Mouse (Mus musculus): Measurements from ENCODE around the gene Hivep3. TPM values are rescaled to one million over a fixed set of nuclear protein-coding genes. Genes with fewer than 3 reads are reported as not detected.

Hivep3 gene
- polyA plus RNA-seq, 1 experiment from 2014 or later: 8.6 TPM

DNA sequence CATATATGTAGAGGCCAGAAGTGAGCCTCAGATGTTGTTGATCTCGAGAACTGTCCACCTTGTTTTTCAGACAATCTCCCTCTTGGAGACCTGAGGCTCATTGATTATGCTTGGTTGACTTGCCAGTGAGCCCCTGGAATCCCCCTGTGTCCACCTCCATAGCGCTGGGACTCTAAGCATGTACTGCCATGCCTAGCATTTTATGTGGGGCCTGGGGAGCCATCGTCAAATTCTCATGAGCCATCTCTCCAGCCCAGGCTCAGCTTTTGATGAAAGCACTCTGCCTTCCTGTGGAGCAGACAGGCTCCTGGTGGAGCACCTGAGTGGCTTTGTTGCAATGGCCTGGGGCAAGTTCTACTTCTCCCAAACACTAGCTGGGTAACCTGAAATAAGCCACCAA is 316.3 kb downstream of the Hivep3 start:
- WGBS: 96% methylated on average over 3 of the region's 3 CpGs
- Histone ChIP-seq H3K4me1 (ENCODE audit: control insufficient read depth, insufficient read depth, low read length) (no peaks in the 10 kb centered on the region), H3K9ac (replicated peaks; ENCODE audit: low read depth, low read length) (no peak overlapping the region), H3K27ac (ENCODE audit: low read length) (no peak overlapping the region), H3K27me3 (ENCODE audit: control insufficient read depth, insufficient read depth, low read length) (no peaks in the 10 kb centered on the region), H3K9me3 (ENCODE audit: control insufficient read depth, low read depth, low read length) (no peaks in the 10 kb centered on the region), H3K36me3 (ENCODE audit: control insufficient read depth, insufficient read depth, low read length) (no peaks in the 10 kb centered on the region), H3K4me3 (ENCODE audit: low read depth, low read length) (no peak overlapping the region), H3K4me2 (replicated peaks; ENCODE audit: low read depth, low read length) (no peak overlapping the region)
- no peak for ATAC-seq (ENCODE audit: insufficient number of reproducible peaks, insufficient read depth, low FRiP score, low read depth)

DNA sequence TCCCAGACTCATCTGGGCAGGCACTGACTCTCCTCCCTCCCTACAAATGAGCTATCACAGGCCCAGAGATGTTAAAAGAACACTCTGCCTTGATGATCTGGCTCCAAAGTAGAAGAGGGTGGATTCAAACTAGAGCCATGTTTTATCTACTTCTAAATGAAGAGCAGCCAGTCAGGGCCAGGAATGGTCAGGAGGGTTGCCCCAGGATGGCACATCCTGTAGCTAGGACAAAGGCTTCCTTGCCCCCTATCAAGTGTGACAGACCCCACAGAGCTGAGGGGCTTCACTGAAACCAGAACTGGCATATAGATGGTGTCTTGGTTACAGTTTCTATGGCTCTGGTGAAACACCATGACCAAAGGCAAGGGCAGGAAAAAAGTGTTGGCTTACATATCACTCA is 318.9 kb downstream of the Hivep3 start:
- Histone ChIP-seq H3K27me3 (ENCODE audit: control insufficient read depth, insufficient read depth, low read length) (no peaks in the 10 kb centered on the region), H3K4me3 (ENCODE audit: low read depth, low read length) (no peak overlapping the region), H3K4me1 (ENCODE audit: control insufficient read depth, insufficient read depth, low read length) (no peaks in the 10 kb centered on the region), H3K4me2 (replicated peaks; ENCODE audit: low read depth, low read length) (no peak overlapping the region), H3K9me3 (ENCODE audit: control insufficient read depth, low read depth, low read length) (no peaks in the 10 kb centered on the region), H3K9ac (replicated peaks; ENCODE audit: low read depth, low read length) (no peak overlapping the region), H3K36me3 (ENCODE audit: control insufficient read depth, insufficient read depth, low read length) (no peaks in the 10 kb centered on the region), H3K27ac (ENCODE audit: low read length) (no peak overlapping the region)
- ATAC-seq (ENCODE audit: insufficient number of reproducible peaks, insufficient read depth, low FRiP score, low read depth): no peak

DNA sequence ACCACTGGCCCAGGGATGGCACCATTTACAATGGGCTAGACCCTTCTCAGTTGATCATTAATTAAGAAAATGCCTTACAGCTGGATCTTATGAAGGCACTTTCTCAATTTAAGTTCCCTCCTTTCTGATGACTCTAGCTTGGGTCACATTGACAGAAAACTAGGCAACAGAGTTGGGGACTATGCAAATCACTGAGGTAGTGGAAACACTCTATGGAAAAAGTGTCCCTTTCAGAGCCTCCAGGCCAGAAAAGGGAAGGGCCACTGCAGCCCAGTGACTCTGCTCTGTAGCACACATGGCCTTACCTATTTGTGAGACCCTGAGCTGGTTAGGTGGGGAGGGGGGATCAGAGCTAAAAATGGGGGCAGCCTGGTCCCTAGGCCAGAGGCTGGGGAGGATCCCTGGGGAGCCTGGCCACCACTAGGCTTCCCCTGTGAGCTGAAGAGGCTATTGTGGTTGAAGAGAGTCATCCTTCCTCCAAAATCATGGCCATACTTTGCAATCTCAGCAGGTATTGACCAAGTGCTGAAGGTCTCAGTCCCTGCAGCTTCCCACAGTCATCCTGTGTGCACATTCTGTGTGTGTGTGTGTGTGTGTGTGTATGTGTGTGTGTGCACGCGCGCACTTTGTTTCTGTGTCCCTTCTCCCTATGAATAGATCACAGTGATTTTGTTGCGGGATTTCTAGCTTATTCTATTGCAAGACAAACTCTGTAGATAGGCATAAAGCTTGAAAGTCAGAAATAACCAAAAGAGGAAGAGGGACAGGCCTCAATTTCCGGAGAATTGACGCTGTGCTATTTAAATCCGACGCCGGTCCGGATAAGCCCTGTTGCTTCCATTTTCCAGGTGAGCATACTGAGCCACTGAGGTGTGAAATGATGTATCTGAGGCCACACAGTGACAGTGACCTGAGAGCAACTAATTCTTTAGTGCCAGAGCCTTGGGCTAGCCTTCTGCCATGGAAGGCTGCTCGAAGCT is 319.7 kb downstream of the Hivep3 start:
- Histone ChIP-seq H3K9ac (replicated peaks; ENCODE audit: low read depth, low read length) (no peak overlapping the region), H3K27me3 (ENCODE audit: control insufficient read depth, insufficient read depth, low read length) (no peaks in the 10 kb centered on the region), H3K9me3 (ENCODE audit: control insufficient read depth, low read depth, low read length) (no peaks in the 10 kb centered on the region), H3K4me3 (ENCODE audit: low read depth, low read length) (no peak overlapping the region), H3K36me3 (ENCODE audit: control insufficient read depth, insufficient read depth, low read length) (no peaks in the 10 kb centered on the region), H3K27ac (ENCODE audit: low read length) (no peak overlapping the region), H3K4me2 (replicated peaks; ENCODE audit: low read depth, low read length) (no peak overlapping the region), H3K4me1 (ENCODE audit: control insufficient read depth, insufficient read depth, low read length) (no peaks in the 10 kb centered on the region)
- 91% methylated on average over 11 of the region's 11 CpGs for WGBS
- no peak for ATAC-seq (ENCODE audit: insufficient number of reproducible peaks, insufficient read depth, low FRiP score, low read depth)

DNA sequence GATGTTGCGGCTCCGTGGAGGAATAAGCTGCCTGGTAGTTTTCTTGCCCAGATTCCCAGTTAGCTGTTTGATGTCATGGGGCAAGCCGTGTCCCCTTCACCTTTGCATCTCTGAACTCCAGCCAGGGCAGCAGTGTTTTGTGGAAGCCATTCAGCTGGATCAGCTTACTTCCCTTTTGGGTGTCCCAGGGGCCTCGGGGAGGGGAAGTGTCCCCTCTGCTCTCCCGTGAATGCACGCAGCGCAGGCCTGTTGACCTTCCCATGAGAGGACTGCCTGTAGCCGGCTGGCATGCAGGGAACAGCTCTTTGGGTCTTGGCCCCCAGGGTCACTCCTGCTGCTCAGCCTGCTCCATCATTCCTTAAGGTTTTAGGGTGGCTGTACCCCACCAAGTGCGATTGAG is 320.6 kb downstream of the Hivep3 start:
- H3K4me2 ChIP-seq (replicated peaks; ENCODE audit: low read depth, low read length): no peak overlapping the region
- 71% methylated on average over 9 of the region's 9 CpGs for WGBS
- ATAC-seq (ENCODE audit: insufficient number of reproducible peaks, insufficient read depth, low FRiP score, low read depth): no peak
- no peaks in the 10 kb centered on the region for H3K36me3 ChIP-seq (ENCODE audit: control insufficient read depth, insufficient read depth, low read length)
- no peaks in the 10 kb centered on the region for H3K27me3 ChIP-seq (ENCODE audit: control insufficient read depth, insufficient read depth, low read length)
- no peaks in the 10 kb centered on the region for H3K4me1 ChIP-seq (ENCODE audit: control insufficient read depth, insufficient read depth, low read length)
- H3K9me3 ChIP-seq (ENCODE audit: control insufficient read depth, low read depth, low read length): no peaks in the 10 kb centered on the region
- H3K9ac ChIP-seq (replicated peaks; ENCODE audit: low read depth, low read length): no peak overlapping the region
- H3K27ac ChIP-seq (ENCODE audit: low read length): no peak overlapping the region
- no peak overlapping the region for H3K4me3 ChIP-seq (ENCODE audit: low read depth, low read length)

DNA sequence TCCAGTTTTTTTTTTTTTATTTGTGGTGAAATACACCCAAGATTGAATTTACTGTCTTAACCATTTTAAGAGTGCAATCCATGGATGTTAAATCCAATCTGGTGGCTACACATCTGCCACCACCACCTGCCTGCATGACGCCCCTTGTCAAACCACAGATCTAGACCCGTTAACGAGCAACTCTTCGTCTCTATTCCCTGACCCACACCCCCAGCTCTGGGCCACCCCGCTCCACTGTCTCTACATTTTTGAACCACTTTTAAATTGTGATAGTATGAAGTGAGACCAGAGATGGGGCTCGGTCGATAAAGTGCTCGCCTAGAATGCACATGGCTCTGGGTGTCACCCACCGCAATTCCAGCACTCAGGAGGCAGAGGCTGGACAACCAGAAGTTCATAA is 322.9 kb downstream of the Hivep3 start:
- Histone ChIP-seq H3K27ac (ENCODE audit: low read length) (no peak overlapping the region), H3K4me2 (replicated peaks; ENCODE audit: low read depth, low read length) (no peak overlapping the region), H3K4me1 (ENCODE audit: control insufficient read depth, insufficient read depth, low read length) (no peaks in the 10 kb centered on the region), H3K9ac (replicated peaks; ENCODE audit: low read depth, low read length) (no peak overlapping the region), H3K9me3 (ENCODE audit: control insufficient read depth, low read depth, low read length) (no peaks in the 10 kb centered on the region), H3K27me3 (ENCODE audit: control insufficient read depth, insufficient read depth, low read length) (no peaks in the 10 kb centered on the region), H3K36me3 (ENCODE audit: control insufficient read depth, insufficient read depth, low read length) (no peaks in the 10 kb centered on the region), H3K4me3 (ENCODE audit: low read depth, low read length) (no peak overlapping the region)
- ATAC-seq (ENCODE audit: insufficient number of reproducible peaks, insufficient read depth, low FRiP score, low read depth): no peak
- 95% methylated on average over 9 of the region's 9 CpGs for WGBS

DNA sequence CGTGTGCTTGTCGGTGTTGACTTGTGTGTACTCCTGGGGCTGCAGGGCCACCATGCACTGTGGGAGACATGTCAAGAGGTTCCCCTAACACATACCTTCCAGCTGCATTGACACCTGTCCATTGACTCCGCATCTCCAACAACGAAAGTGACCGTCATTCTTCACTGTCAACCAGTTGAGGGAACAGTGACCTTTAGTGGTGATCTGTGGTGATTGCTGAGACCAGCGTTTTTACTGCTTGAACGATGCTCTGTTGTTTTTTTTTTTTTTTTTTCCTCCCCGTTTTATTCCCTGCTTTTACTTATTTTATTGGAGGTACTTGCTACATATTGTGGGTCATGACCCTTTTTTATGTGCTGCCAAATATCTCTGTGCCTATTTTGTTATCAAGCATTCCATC is 323.9 kb downstream of the Hivep3 start:
- no peak overlapping the region for H3K4me3 ChIP-seq (ENCODE audit: low read depth, low read length)
- H3K36me3 ChIP-seq (ENCODE audit: control insufficient read depth, insufficient read depth, low read length): no peaks in the 10 kb centered on the region
- H3K4me1 ChIP-seq (ENCODE audit: control insufficient read depth, insufficient read depth, low read length): no peaks in the 10 kb centered on the region
- H3K9me3 ChIP-seq (ENCODE audit: control insufficient read depth, low read depth, low read length): no peaks in the 10 kb centered on the region
- H3K4me2 ChIP-seq (replicated peaks; ENCODE audit: low read depth, low read length): no peak overlapping the region
- ATAC-seq (ENCODE audit: insufficient number of reproducible peaks, insufficient read depth, low FRiP score, low read depth): no peak
- no peak overlapping the region for H3K9ac ChIP-seq (replicated peaks; ENCODE audit: low read depth, low read length)
- H3K27ac ChIP-seq (ENCODE audit: low read length): no peak overlapping the region
- no peaks in the 10 kb centered on the region for H3K27me3 ChIP-seq (ENCODE audit: control insufficient read depth, insufficient read depth, low read length)
- 79% methylated on average over 8 of the region's 8 CpGs for WGBS

DNA sequence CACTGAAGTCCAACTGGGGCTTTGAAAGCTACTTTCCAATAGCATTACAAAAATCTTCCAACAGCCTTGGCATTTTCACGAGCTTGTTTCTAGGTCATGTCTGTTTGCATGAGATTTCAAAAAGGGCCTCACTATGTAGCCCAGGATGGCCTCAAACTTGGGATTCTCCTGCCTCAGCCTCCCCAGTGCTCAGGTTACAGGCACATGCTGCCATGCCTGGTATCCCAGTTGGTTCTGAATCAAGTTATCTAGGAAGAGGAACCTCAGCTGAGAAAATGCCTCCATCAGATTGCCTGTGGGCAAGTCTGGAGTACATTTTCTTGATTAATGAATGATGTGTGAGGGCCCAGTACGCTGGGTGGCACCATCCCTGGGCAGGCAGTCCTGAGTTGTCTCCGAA is 324.6 kb downstream of the Hivep3 start:
- H3K4me2 ChIP-seq (replicated peaks; ENCODE audit: low read depth, low read length): no peak overlapping the region
- H3K27me3 ChIP-seq (ENCODE audit: control insufficient read depth, insufficient read depth, low read length): no peaks in the 10 kb centered on the region
- H3K9me3 ChIP-seq (ENCODE audit: control insufficient read depth, low read depth, low read length): no peaks in the 10 kb centered on the region
- H3K36me3 ChIP-seq (ENCODE audit: control insufficient read depth, insufficient read depth, low read length): no peaks in the 10 kb centered on the region
- no peaks in the 10 kb centered on the region for H3K4me1 ChIP-seq (ENCODE audit: control insufficient read depth, insufficient read depth, low read length)
- H3K9ac ChIP-seq (replicated peaks; ENCODE audit: low read depth, low read length): no peak overlapping the region
- no peak for ATAC-seq (ENCODE audit: insufficient number of reproducible peaks, insufficient read depth, low FRiP score, low read depth)
- H3K27ac ChIP-seq (ENCODE audit: low read length): no peak overlapping the region
- WGBS: 83% methylated on average over 3 of the region's 3 CpGs
- H3K4me3 ChIP-seq (ENCODE audit: low read depth, low read length): no peak overlapping the region

DNA sequence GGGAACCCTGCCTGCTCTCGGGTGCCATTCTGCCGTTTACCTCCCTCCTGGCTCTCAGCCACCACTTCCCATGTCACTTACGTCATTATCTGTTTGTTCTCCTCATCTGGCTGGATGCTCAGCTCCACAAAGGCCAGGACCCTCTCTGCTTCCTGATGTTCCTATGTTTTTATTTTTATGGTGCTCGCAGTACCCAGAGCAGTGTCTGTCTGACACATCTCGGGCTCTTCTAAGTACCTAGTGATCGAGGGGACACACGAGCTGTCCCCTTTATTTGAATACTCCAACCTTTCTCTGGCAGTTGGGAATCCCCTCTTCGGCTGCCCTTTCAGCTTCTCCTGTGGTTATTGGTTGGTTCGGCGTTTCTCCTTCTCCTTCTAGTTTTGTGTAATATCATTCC is 325.2 kb downstream of the Hivep3 start:
- no peak overlapping the region for H3K4me2 ChIP-seq (replicated peaks; ENCODE audit: low read depth, low read length)
- no peak overlapping the region for H3K27ac ChIP-seq (ENCODE audit: low read length)
- H3K36me3 ChIP-seq (ENCODE audit: control insufficient read depth, insufficient read depth, low read length): no peaks in the 10 kb centered on the region
- WGBS: 67% methylated on average over 10 of the region's 10 CpGs
- H3K4me1 ChIP-seq (ENCODE audit: control insufficient read depth, insufficient read depth, low read length): no peaks in the 10 kb centered on the region
- no peak overlapping the region for H3K4me3 ChIP-seq (ENCODE audit: low read depth, low read length)
- H3K27me3 ChIP-seq (ENCODE audit: control insufficient read depth, insufficient read depth, low read length): no peaks in the 10 kb centered on the region
- no peak overlapping the region for H3K9ac ChIP-seq (replicated peaks; ENCODE audit: low read depth, low read length)
- no peaks in the 10 kb centered on the region for H3K9me3 ChIP-seq (ENCODE audit: control insufficient read depth, low read depth, low read length)
- no peak for ATAC-seq (ENCODE audit: insufficient number of reproducible peaks, insufficient read depth, low FRiP score, low read depth)

DNA sequence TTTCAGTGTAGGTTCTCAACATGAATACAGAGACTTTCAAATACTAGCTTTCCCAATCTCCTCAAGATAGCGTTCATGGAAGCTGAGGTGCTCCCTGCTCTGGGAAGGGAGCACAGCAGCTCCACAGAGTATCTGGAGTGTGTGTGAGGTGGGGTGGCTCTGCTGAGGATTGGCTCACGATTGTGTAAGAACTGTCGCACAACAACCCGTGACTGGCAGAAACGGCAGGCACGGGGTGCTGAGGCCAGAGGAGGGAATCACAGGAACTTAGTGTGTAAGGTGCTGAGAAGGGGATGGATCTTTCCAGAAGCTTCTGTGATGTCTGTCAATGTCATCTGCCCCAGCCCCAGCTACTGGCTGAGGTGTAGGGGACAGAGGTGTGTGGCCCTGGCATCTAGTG is 328.1 kb downstream of the Hivep3 start:
- Histone ChIP-seq H3K4me1 (ENCODE audit: control insufficient read depth, insufficient read depth, low read length) (no peaks in the 10 kb centered on the region), H3K4me3 (ENCODE audit: low read depth, low read length) (no peak overlapping the region), H3K9ac (replicated peaks; ENCODE audit: low read depth, low read length) (no peak overlapping the region), H3K27ac (ENCODE audit: low read length) (no peak overlapping the region), H3K9me3 (ENCODE audit: control insufficient read depth, low read depth, low read length) (no peaks in the 10 kb centered on the region), H3K4me2 (replicated peaks; ENCODE audit: low read depth, low read length) (no peak overlapping the region), H3K27me3 (ENCODE audit: control insufficient read depth, insufficient read depth, low read length) (no peaks in the 10 kb centered on the region), H3K36me3 (ENCODE audit: control insufficient read depth, insufficient read depth, low read length) (no peaks in the 10 kb centered on the region)
- 86% methylated on average over 6 of the region's 6 CpGs for WGBS
- ATAC-seq (ENCODE audit: insufficient number of reproducible peaks, insufficient read depth, low FRiP score, low read depth): no peak

Data from stomach, embryonic 14.5 days (tissue).